Mouse (Mus musculus) kidney, postnatal 10 days (tissue): ENCODE measurements around the gene Arl5c.
"Not testable (repeated sequence)": the region's sequence is repeated elsewhere in the genome, so short reads cannot be mapped to it uniquely, and the experiment has no call there.

Source experiments
- DNase-seq: peaks from one replicate; pipeline ENCODE4 v3.0.0; 2021; ENCODE audit warnings: mixed read lengths

The Arl5c gene

DNA sequence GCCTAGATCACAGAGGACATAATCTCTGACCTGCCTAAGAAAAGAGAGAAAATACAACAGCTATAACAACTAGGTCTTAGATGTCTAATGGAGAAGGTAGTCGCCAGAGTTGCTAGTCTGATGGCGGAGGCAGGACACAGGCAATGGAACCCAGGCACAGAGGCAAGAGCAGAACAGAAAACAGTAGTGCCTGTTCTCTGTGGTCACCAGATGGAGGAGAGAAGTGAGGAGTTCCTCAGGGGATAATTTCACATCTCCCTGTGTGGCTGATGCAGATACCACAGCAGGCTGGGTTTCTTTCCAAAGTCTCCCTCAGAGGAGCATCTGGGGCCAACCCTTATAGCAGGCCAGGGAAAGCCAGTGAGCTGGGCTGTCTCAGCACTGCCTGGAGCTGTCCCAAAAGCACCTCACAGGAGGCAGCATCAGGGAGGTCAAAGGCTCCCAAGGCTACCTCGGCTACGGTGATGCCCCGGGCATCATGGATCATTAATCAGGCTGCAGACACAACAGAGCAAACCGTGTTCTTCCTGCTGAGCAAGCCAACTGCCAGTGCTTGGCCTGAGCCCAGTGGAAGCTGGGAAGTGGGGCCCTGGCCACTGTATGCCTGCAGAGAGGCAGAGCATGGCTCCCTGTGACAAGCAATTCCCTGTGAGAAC, 38.9 kb downstream of the Arl5c start:
- peak; percentile 79 for DNase-seq

DNA sequence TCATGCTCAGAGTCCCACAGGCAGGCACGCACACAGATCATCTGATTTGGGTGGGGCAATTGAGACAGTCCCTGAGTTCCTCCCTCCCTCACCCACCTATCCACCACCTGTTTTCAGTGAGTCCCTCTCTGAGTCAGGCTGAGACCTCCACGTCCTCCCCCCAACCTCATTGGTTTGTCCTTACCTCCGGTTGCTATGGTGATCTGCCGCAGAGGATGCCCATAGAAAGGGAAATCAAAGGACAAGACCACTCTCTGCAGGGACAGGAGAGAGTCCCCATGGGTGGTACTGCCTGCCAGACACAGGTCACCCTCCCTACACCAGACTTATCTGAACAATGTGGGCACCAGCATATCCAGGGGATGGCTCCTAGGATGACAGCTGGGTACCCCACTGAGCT, 40.1 kb downstream of the Arl5c start:
- no peak for DNase-seq

DNA sequence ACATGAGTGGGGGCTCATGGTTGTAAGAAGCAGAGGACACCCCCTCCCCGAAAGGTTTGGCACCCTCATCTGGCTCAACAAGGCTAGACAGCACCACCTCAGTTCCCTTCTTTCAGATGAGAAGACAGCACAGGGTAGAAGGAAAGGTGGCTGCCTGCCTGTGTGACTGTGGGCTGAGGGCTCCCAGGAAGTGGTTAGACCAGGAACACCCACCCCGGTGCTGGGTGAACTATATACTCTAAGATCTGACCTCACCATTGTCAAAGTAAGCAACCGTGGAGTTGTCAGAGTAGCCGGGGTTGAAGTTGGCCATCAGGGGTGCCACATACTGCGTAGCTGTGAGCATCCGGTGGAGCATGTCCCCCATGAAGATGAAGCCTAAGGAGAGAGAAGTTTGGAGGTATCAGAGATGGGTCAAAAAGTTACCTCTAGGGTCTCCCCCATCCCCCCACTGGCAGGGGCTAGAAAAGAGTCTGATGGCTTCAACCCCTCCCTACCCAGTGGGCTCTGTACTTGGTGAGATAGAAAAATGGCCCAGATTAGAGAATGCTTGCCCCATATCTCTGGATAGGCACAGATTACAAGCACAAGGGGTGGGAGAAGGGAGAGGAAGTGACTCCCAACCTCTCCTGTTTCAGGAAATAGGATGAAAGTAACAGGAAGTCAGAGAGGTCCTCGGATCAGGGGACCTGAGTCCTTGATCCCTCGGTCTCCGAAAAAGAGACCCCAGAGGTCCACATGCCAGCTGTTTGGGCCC, 40.7 kb downstream of the Arl5c start:
- DNase-seq = no peak

DNA sequence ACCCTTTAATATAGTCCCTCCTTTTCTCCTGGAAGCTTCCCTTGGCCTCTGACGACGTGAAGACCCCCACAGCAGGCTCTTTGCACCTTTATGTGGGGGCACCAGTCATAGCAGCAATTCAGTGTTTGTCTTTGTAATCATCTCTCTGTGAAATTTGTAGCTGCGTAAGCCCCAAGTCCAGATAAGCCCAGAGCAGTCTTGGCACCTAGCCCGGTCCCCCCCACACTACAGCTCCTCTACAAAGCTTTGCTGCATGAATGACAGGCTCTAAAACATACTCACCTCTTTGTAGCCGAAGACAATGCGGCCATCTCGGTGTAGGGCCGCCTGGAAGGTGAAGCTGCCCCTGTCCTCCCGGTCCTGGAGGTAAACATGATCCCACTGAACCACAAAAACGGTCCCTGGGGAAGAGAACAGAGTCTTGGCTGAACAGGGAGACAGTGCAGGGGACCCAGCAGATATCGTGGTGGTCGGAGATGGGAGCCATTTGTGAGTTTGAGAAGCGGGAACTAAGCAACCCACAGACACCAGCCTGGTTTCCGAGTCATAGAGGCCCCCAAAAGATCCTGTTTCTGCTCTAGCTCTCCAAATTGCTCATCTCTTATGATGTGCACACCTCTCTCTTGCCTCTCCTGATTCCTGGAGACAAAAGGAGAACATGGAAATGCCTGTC, 41.4 kb downstream of the Arl5c start:
- DNase-seq = peak; percentile 29

DNA sequence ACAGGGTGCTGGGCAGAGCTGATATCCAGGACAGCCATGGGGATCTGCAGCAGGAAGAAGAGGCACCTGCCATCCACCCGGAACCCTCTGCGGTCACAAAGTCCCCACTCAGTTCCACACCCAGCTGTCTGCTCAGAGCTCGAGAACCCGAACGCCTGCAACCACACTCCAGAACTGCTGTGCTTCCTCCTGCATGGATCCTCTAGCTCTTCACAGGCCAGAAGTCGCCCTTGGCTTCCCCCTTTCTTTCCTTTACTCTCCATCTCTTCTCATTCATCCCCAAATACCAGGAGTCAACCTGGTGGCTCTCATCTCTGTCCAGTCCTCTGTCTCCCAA, 42.1 kb downstream of the Arl5c start:
- no peak for DNase-seq

DNA sequence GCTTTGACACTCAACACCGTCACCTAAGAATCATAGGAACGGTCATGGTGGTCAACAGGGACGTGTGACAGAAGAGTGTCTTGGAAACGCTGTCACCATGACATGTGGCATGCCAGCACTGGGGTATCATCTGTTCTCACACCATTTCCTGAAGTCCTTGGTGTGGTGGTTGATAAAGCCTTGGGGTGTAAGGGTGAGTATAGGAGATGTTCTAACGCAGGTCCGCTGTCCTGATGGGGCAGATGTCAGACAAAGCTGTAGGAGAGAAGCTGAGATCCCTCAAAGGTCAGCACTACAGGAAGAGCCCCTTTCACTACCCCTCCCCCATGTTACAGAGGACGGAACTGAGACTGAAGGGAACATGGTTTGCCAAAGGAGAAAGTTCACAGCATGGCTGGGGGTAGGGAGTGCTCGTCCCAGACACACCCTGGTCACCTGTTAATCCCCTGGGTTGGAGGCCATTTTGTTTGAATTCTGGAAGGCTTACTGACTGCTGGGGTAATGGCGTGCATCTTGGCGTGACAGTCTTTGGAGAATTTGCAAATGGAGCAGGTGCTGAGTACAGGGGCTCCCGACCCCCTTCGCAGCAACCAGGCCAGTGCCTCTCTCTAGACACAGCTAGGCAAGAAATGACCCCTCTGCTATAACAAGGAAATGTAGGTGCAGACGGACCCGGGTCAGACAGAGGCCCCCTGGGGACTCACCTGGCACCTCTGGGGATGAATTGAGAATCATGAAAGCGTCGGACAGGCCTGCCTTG, 42.6 kb downstream of the Arl5c start:
- no peak for DNase-seq

DNA sequence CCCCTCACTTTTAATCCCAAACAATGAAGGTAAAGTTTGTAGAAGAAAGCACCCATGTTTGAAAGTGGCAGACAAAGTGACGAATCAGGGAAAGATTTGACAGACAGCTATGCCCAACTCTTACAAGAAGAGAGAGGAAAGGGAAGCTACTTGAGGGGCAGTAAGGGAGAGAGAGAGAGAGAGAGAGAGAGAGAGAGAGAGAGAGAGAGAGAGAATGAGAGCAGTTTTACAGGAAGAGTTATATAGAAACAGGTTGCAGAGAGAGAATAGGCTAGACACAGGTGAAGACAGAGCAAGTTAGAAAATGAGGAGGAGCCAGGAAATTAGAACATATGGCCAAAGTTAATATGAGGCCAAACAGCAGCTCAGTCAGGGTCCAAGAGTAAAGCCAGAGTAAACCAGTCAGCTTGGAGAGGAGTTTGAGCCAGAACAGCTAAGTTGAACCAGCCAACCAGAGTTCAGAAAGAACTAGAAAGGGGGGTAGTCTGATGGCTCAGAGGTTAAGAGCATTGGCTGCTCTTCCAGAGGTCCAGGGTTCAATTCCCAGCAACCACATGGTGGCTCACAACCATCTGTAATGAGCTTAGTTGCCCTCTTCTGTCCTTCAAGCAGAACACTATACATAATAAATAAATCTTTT, 43.5 kb downstream of the Arl5c start:
- DNase-seq = no peak

DNA sequence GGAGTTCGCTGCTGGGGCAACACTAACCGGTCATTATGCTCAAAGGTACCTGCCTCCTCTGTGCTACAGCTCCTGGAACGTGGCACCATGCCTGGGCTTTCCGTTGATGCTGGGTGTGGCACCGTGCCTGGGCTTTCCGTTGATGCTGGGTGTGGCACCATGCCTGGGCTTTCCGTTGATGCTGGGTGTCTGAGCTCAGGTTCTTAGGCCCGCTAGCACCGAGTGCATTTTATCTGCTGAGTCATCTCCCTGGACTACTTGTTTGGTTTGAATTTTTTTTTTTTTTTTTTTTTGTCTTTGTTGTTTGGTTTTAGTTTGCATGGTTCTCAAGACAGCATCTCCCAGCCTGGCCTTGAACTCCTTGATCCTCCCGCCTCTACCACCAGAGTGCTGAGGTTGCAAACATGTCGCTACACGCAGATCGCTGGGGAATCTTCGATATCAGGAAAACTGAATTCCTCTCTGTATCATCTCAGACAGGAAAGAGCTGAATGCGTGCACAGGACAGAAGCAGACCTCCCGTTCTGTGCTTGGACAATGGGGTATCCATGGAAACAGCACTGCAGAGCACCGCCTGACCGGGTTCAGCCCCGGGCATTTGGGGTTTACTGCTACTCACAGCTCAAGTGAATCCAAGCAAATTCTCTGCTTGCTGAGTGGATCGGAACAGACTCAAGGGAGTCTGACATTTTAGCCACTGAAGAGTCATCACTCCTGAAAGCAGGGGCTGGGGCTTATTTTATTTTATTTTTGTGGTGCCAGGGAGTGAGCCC, 46.1 kb downstream of the Arl5c start:
- no peak for DNase-seq

DNA sequence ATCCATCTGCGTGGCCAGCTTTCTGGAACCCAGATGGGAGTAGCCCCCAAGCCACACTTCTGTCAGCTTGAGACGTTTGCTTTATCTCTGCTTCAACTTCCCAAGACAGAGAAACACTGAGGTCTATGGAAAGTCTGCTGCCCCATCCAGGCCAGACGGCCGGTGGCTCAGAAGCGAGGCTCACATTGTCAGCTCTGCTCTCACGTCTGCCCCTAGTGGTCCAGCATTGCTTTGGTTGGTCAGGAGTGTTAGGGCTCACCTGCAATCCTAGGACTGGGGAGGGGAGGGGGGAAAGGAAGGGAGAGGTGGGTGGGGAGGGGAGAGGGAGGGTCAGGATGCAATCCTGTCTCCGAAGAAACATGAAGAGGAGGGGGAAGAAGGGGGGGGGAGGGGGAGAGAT, 48.6 kb downstream of the Arl5c start:
- peak; percentile 72 for DNase-seq

DNA sequence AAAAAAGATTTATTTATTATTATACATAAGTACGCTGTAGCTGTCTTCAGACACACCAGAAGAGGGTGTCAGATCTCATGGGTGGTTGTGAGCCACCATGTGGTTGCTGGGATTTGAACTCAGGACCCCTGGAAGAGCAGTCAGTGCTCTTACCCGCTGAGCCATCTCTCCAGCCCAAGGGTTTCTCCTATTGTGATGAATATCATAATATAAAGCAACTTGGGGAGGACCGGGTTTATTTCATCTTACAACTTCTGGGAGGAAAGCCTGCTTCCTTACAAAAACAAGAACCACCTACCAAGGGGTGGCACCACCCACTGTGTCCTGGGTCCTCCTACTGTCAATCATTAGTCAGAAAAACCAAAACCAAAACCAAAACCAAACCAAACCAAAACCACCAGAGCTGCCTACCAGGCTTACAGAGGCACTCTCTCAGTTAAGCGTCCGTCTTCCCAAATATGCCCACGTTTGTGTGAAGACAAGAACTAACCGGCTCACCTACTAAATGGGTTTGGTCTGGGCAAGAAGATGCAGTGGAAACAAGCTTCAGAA, 50.2 kb downstream of the Arl5c start:
- not testable (repeated sequence) for DNase-seq

DNA sequence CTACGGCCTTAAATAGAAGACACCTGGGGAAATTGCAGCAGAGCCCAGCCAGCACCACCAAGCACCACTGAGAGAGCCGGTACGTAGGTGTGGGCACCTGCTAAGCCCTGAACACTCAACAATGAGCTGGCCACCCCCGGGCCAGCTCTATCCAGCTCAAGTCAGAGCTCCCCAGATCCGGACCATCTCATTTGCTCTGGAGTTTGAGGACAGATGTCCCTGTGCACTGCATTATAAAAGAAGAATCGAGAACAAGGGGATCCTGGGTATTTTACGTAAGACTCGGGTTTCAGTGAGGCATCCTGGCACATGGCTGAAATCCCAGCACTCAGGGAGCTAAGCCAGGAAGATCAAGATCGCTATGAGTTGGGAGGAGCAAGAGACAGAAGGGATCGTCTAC, 51.0 kb downstream of the Arl5c start:
- no peak for DNase-seq

DNA sequence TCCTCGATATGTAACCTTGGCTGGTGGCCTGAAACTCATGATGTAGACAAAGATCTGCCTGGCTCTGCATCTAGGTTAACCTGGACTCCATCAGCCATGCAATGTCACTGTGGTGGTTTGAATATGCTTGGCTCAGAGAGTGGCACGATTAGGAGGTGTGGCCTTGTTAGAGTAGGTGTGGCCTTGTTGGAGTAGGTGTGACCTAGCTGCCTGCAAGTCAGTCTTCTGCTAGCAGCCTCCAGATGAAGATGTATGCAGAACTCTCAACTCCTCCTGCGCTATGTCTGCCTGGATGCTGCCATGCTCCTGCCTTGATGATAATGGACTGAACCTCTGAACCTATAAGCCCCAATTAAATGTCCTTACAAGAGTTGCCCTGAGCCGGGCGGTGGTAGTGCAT, 52.7 kb downstream of the Arl5c start:
- DNase-seq = no peak

DNA sequence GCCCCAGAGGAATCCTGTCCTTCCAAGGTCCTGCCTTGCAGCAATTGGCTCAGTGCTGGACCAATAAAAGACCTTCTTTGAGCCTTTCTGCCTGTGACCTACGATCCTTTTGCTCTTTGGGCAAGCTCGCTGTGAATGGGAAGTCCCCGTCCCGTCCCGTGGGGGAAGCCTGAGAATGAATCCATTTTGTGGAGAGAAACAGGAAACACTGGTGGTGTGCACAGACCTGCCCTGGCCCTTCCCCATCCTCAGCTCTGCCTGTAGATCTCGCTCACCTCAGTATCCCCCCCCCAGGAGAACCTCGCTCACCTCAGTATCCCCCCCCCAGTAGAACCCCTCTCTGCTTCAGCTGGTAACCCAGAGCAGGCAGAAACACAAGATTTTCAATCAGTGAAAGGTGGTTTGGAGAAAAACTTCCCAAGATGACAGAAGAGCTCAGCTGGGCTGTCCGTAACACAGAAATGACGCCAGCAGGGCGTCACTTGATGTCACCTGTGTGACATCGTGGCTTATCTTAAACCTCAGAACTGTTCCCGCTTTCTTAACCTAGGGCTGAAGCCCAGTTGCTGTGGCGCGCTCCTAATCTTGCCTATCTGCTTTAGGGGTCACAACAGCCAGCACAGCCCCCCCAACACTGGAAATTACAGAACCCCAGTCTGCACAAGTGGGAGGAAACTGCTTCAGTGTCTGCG, 53.4 kb downstream of the Arl5c start:
- DNase-seq = no peak
